Mouse (Mus musculus): ENCODE measurements at regions not wholly inside any gene's neighbourhood (a gene's known extent, or its start where the extent isn't known, plus 50 kb on each side); places are given as distances from the start of the nearest gene placed in this dataset.

- TF ChIP-seq CTCF (IDR thresholded peaks at IDR 0.05; ENCODE audit: borderline replicate concordance, extremely low read depth, insufficient read depth, insufficient read length) = no peak
- TF ChIP-seq POLR2A (IDR thresholded peaks at IDR 0.05; ENCODE audit: borderline replicate concordance, extremely low read depth, insufficient read depth, insufficient read length, poor library complexity, severe bottlenecking) = no peak
These were observed 319.0 kb upstream of the Zfp804a start for GRCm38 (mm10) chr2:81734031-81734430.

Measured in brain, embryonic 14.5 days (tissue).